Mouse (Mus musculus): ENCODE measurements at regions not wholly inside any gene's neighbourhood (a gene's known extent, or its start where the extent isn't known, plus 50 kb on each side); places are given as distances from the start of the nearest gene placed in this dataset.

- DNase-seq (ENCODE audit: low spot score in 2 of 2) = peak in 1 of 2 experiments; percentile 20
Measured at GRCm38 (mm10) chr14:42055451-42055850, 61.7 kb downstream of the Gm7951 start.

All from cerebellum, postnatal 4 days (tissue).